Mouse (Mus musculus) B cell, adult 2 months (primary cell): ENCODE results near the gene Spns1.
"Not testable (repeated sequence)": the region's sequence is repeated elsewhere in the genome, so short reads cannot be mapped to it uniquely, and the experiment has no call there.

ENCODE experiments used
- DNase-seq, 2 experiments: peaks; one replicate each; pipeline ENCODE4 v3.0.0; 2022

Gene Spns1

GRCm38 (mm10) chr7:126377278-126378158 is at the start of gene Spns1:
Gene Spns1 (minus strand): TSS chr7:126377450.
- peak; percentile 90 to 93 for DNase-seq

GRCm38 (mm10) chr7:126424161-126424560 is 46.9 kb upstream of the Spns1 start:
- DNase-seq: peak; percentile 24 to 26

- peak; percentile 67 for DNase-seq
Measured at GRCm38 (mm10) chr7:126421756-126422155, 44.5 kb upstream of the Spns1 start.

DNA sequence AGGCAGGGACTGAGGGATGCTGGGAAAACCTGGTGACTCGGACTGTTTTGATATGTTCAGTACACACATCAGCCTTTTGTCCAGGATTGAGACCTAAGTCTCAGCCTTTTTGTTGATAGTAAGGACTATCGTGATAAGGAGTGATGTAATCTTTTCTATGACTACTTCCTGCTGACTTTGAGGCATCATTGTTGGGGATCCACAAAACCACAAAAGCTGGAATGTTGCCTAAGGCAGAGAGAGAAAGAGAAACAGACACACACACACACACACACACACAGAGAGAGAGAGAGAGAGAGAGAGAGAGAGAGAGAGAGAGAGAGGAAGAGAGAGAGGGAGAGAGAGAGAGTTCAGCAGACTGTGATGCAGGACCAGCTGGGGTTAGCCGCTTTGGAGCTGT is 41.2 kb upstream of the Spns1 start:
- no peak for DNase-seq

DNA sequence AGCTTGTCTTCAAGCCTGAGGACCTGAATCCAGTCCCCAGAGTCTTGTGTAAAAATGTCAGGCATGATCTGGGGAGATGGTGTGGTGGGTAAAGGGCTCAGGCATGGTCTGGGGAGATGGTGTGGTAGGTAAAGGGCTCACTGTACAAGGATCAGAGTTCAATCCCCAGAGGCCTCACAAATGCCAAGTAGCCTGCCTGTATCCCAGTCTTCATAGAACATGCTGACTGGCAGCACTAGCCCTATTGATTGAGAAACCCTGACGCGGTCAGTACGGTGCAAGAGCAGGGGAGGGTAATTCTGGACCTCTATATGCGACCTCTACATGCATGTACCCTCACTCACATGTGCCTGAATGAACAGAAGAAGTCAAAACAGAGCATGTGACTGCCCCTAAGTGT is 40.4 kb upstream of the Spns1 start:
- peak; percentile 24 to 29 for DNase-seq

DNA sequence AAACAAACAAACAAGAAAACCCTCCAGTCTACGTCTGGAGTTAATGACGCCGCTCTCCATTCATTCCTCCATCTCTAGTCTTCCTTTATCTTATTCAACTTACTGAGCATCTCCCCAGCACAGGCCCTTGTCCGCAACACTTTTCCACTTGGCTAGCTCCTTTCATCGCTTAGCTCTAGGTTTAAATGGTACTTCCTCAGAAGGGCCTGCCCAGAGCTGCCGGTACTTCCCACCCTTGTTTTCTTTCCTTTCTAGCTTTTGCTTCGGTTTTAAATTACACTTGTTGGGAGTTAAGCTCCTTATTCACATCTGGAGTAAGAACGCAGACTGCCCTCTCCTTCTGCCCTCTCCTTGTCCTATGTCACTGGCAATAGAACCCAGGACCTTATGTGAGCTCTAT is 39.8 kb upstream of the Spns1 start:
- DNase-seq: peak; percentile 66

GRCm38 (mm10) chr7:126416615-126417014 is 39.4 kb upstream of the Spns1 start:
- DNase-seq: peak; percentile 78 to 83

- peak; percentile 73 to 75 for DNase-seq
Measured at GRCm38 (mm10) chr7:126414725-126415124, 37.5 kb upstream of the Spns1 start, which contains the start of gene Cd19. Gene Cd19 (minus strand): TSS chr7:126414889.

DNA sequence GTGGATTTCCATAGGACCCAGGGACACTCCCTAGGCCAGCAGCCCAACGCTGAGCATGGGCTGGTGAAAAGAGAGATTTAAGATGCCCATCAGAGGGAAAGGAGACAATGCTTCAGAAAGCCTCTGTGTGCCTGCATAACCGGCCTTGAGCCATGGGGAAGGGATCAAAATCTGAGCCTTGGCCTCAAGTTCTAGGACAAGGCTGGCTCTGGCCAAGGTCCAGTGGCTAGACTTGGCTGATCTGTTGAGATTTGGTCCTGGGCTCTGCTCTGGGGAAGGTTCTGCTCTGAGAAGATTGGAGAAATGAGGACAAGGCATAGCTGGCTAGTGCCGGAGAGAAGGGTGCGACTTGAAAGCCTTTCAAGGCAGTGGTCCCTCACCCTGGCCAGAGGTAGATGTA is 33.8 kb upstream of the Spns1 start:
- no peak for DNase-seq

- DNase-seq: no peak
Measured at GRCm38 (mm10) chr7:126408686-126409085, 31.4 kb upstream of the Spns1 start.

DNA sequence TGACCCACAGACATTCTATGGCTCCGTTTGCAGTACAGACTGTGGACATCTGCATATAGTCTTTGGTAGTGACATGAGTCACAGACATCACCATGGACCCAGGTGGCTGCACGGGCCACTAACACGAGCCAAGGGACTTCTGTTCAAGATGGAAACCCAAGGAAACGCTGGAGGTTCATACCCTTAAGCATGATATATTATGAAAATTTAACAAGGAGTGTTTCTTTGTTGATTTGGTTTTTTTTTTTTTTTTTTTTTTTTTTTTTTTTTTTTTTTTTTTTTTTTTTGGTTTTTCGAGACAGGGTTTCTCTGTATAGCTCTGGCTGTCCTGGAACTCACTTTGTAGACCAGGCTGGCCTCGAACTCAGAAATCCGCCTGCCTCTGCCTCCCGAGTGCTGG is 25.3 kb upstream of the Spns1 start:
- DNase-seq: not testable (repeated sequence)

DNA sequence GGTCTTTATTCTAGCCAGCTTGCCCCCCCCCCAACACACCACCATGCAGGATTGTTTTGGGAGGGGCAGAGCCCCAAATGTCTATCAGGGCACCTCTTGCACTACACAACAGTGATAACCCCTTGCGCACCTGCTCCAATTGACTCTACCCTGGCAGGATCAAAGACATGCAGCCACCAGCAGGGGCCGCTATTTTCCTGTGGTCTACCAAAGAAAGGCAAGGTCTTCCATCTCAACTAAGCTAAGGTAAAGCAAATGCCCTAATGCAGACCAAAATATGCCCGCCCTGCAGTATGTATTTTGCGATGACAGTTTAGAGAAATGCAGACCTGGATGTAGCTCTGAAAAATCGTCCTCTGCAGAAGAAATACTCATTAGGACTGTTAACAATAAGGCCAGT is 22.3 kb upstream of the Spns1 start:
- peak; percentile 95 to 96 for DNase-seq

- no peak for DNase-seq
Measured at GRCm38 (mm10) chr7:126397822-126398221, 20.6 kb upstream of the Spns1 start.

DNA sequence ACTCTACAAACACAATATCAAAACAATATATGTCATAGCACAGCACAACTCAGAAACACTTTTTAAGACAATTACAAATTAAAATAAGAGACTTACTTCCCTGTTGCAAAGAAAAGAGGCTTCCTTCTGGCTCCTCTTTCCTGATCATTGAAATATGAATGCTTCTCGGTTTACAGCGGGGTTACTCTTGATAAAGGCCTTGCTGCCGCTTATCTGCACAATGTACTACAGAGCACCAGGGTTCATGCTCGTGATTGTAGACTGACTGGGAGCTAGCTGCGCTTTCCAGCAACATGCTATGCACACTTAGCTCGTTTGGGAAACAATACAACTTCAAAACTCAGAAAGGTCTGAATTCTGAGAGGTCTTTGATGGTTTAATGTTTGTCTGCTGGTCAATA is 20.0 kb upstream of the Spns1 start:
- DNase-seq: no peak

DNA sequence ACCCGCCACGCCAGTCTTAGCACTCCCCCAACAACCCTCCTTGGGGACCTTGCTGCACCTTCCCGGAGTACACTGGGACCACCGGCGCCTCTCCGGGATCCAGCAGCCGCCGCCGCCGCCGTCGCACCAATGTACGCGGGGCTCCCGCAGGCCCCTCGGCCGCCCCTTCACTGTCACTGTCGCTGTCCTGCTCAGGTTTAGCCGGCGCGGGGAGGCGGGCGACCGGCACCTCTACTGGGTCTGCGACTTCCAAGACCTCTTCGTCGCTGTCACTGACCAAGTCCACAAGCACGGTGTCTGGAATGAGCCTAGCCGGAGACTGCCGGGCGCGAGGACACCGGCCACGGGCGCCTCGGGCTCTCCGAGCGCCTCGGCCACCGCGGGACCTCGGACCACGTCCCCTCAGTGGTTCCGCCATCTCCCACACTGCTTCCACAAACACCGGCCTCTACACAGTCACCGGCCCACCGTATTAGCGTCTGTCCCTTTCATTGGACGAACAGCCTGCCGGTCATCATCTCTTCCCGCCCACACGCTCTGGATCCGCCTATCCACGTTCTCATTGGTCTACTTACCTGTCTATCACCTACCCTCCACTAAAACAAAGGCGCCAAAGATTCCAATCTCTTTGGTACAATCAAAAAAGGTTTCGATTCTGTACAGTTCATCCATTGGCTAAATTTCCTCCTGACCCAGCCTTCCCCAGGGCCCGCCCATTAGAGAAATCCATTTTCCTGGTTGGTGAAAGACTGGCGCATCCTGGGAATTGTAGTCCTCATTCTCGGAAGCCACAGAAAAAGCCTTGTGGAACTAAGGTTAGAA is 19.3 kb upstream of the Spns1 start, which contains the start of gene Nfatc2ip:
TSS of gene Nfatc2ip (minus strand) at position 440 of the 822 bp plus-strand sequence.
- peak; percentile 92 for DNase-seq

DNA sequence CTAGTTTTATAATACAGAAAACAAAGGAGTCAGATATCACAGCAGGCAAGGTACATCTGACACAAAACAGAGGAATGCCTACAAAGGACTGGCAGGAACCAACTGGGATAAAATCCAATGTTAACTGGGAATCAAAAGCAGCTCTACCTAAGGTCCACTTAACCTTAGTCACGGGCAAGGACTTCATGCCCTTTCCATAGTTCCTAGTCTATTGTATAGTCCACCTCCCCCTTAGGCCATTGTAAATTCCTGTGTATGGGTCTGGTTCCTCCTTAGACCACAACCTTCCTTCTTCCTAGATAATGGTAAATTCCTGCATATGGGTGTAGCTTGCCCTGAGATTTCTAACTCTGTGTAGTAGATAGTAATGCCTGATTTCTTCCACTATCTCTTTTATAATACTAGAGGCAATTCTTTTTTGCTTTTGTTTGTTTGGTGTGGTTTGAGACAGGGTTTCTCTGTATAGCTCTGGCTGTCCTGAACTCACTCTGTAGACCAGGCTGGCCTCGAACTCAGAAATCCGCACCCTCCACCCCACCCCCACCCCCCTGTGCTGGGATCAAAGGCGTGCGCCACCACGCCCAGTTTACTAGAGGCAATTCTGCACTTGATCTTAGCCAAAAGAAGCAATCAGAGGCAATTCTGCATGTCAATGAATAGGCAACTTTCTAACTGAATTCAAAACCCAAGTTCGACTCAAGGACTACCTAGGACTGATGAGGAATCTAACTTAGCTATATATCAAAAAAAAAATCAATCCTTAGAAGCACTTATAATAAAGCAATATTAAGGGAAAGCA is 15.0 kb upstream of the Spns1 start:
- not testable (repeated sequence) for DNase-seq

DNA sequence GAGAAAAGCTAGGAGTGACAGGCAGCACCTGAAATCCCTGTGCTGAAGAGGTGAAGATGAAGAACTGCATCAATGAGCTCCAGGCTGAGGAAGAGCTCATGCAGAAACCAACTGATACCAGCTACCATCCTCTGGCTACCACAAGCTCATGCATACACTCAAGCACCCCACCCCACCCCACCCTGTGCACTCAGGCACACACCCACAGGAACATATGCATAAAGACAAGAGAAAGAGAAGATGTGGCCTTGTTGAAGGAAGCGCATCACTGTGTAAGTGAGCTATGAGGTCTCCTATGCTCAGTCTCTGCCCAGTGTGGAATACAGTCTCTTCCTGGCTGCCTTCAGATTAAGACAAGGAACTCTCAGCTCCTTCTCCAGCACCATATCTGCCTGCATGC is 10.9 kb upstream of the Spns1 start:
- no peak for DNase-seq

- DNase-seq: no peak
Measured at GRCm38 (mm10) chr7:126383565-126383964, 6.3 kb upstream of the Spns1 start.

GRCm38 (mm10) chr7:126376903-126377277 is 360 bp downstream of the Spns1 start:
- no peak for DNase-seq

DNA sequence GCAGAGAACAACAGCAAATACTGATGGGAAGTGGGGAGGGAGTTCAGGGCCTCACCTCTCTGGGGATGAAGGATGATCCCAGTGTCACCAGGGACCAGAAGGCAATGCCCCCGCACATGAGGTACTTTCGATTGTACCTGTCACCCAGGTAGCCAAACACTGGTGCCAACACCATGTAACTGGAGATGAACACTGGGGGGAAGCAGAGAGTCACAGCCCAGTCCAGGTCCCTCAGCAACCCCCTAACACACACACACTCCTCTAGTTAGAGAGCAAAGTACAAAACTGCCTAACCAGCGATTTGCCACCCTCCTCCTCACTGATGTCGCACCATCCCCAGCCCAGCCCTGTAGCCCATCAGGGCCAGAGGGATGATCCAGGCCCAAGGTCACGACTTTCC is 2.2 kb downstream of the Spns1 start:
- no peak for DNase-seq

DNA sequence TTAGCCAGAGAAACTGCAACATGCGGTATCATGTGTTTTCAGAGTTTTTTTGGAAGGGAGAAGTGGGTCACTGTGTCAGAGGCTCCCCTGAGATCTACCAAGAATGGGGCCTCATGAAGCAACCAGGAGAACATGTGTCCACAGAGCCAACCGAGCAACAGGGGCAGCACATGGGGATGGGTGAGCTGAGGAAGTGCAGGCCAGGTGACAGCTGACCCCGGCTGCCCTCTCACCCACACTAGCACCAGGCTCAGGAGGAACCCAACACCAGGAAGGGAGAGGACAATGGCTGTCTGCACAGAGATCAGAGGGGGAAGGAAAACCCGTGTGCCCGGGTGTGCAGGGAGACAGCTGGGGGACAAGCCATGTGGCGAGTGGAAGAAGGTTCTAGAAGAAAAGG is 2.7 kb downstream of the Spns1 start:
- DNase-seq: no peak

DNA sequence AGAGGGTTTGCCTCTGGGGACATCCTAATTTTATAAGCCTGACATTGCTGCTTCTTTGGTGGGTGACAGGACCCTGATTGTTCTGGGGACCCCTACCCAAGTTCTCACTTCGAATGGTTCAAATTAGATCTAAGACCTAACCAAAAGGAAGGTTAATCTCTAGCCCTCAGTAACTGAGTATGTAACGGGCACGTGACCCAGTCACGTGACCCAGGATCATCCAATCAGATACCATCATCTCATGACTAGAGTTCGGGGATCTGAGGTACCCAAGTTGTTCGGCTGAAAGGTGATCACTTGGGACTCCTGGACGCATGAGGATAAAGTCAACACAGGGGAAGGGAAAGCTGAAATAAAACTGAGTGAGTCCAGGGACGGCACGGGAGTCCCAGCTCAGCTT is 4.2 kb downstream of the Spns1 start:
- DNase-seq: no peak

GRCm38 (mm10) chr7:126369393-126369792 is 7.9 kb downstream of the Spns1 start, which contains the start of gene Lat:
Gene Lat (minus strand): TSS chr7:126369570.
- DNase-seq: peak; percentile 72 to 73
